Mouse (Mus musculus): ENCODE measurements around the gene Gabrd. TPM values are rescaled to one million over a fixed set of nuclear protein-coding genes. Genes with fewer than 3 reads are reported as not detected.
A peak's percentile ranks its signal among the peaks of the same experiment; 100 is the strongest.

The Gabrd gene
- polyA plus RNA-seq, 1 experiment from 2014 or later = not detected

DNA sequence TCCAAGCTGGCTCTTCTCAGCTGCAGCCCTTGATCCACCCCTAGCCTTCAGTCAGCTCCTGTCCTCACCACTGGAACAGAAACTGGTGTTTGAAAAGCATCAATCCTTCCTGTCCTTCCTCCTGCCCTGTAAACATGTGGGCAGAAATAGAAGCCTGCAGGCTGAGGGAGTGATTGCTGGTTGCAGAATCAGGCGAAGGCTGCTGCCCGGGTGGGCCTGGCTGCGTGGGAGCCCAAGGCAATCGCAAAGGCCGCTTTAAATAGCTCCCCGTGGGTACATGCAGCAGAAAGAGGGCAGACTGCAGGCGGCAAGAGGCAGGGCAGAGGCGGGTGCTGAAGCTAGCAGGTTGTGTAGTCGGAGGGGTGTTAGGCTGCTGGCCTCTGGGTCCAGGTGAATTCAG is 15.2 kb downstream of the Gabrd start:
- 27% methylated on average over 9 of the region's 9 CpGs for WGBS (ENCODE audit: insufficient replicate concordance)
- Histone ChIP-seq H3K4me1 (replicated peaks) (no peaks in the 10 kb centered on the region), H3K4me2 (no peak overlapping the region)

GRCm38 (mm10) chr4:155381974-155382373 is 15.9 kb downstream of the Gabrd start:
- Histone ChIP-seq H3K27me3 (no peaks in the 10 kb centered on the region; the same call in 1 of the 2 replicates), H3K9ac (no peak overlapping the region), H3K27ac (no peak overlapping the region), H3K4me1 (replicated peaks) (no peaks in the 10 kb centered on the region), H3K4me2 (no peak overlapping the region), H3K4me3 (replicated peaks) (no peak overlapping the region), H3K36me3 (no peaks in the 10 kb centered on the region), H3K9me3 (replicated peaks) (no peaks in the 10 kb centered on the region)
- DNase-seq = no peak
- 42% methylated on average over 7 of the region's 7 CpGs for WGBS (ENCODE audit: insufficient replicate concordance)
- no peak for ATAC-seq (ENCODE audit: low read depth)

More for the DNA sequence above, 15.2 kb downstream of the Gabrd start:
- H3K4me3 ChIP-seq (replicated peaks) = no peak overlapping the region
- H3K9me3 ChIP-seq (replicated peaks) = no peaks in the 10 kb centered on the region
- no peaks in the 10 kb centered on the region; the same call in 1 of the 2 replicates for H3K27me3 ChIP-seq
- DNase-seq (no peak), ATAC-seq (ENCODE audit: low read depth) (no peak)
- no peak overlapping the region for H3K9ac ChIP-seq
- no peaks in the 10 kb centered on the region for H3K36me3 ChIP-seq
- no peak overlapping the region for H3K27ac ChIP-seq

DNA sequence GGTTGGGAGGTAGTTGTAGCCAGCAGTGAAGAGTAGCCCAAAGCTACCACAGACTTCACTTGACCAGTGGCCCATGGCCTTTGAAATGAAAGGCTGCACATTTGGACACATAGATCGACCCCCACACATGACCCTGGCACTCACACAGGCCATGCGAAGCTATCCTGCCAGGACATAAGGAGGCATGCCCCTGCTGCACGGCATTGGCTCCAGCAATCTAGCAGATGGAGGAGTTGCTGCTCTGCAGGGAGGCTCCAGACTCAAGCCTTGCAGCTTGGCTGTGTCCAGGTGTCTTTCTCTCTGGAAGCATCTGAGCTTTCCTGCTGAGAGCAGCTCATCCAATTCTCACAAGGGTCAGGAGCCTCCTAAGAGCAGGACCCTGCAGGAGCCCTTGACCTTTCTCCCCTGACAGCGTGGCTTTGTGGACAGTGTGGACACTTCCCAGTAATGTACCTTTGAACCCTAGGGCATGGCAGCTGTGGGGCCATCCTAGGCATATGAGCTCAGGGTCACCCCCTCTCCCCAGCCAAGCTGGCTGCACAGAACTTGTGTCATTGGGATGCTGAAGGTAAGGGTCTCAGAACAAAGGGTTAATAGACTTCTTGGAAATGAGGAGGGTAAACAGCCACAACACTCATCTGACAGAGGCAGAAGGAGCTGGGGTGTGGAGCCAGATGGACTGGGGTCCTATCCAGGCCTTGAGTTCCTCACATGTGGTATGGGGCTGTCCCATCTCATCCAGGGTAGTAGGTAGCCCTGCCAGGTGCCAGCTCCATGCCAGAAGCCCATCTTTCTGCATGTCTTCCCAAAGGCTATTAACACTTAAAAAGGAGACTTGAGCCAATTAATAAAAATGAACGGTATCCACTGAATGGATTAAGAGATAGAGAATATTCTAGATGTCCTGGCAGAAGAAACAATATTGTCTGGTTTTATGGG is 25.8 kb downstream of the Gabrd start:
- Histone ChIP-seq H3K27ac (no peak overlapping the region), H3K9me3 (replicated peaks) (no peaks in the 10 kb centered on the region), H3K4me3 (replicated peaks) (no peak overlapping the region), H3K4me2 (no peak overlapping the region), H3K27me3 (0 out of 2 replicates have a peak, but pooled peaks cover 5% of the 10 kb centered on the region), H3K9ac (no peak overlapping the region), H3K36me3 (no peaks in the 10 kb centered on the region), H3K4me1 (replicated peaks) (peaks cover 10% of the 10 kb centered on the region; the same call in 1 of the 2 replicates)
- ATAC-seq (ENCODE audit: low read depth) (0 out of 2 replicates have a peak, but pooled peaks have one; percentile 39), DNase-seq (no peak)
- WGBS (ENCODE audit: insufficient replicate concordance) = 59% methylated on average over 5 of the region's 5 CpGs

DNA sequence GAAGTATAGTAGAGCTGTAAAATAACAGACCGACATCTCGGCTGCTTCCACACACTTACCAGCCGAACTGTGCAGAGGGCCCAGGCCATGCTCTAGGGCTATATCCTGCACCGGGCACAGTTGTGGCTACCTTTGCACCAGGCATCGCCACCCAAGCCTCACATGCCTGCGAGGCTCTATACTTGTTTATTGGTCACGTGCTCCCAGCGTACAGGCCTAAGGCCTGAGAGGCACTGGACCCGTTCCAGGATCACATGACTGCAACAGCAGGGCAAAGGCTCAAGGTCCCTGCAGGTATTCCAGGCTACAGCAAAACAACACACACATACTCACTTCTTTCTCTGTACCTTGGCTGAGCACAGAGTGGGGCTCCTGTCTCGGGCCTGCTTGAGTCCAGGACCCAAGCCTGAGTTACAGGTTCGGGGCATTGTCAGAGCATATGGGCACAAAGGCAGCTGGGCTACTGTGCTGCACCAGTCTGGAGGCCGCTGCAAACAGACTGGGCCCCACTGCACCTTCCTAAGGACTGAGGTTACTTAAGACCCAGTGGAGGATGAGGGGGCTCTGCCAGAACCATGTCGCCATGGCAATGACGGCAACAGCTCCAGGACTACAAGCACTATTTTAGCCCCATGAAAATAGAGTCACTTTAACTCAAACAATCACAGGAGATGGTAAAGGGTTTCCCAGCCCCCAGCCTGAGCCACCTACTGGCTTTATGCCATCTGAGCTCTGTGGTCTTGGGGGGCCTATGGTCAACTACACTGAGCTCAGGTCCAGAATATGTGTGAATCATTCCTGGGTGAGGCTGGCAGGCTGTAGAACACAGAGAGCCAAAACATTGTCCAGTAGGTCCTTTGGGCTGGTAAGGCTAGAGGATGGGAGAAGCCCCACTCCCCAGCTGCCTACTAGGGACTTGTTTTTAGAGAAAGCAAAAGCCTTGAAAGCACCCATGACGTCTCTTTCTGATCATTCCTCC is 26.9 kb downstream of the Gabrd start:
- Histone ChIP-seq H3K27ac (no peak overlapping the region), H3K4me1 (replicated peaks) (peaks cover 10% of the 10 kb centered on the region; the same call in 1 of the 2 replicates), H3K27me3 (peaks cover 10% of the 10 kb centered on the region), H3K9ac (no peak overlapping the region), H3K4me2 (no peak overlapping the region), H3K4me3 (replicated peaks) (no peak overlapping the region), H3K36me3 (no peaks in the 10 kb centered on the region), H3K9me3 (replicated peaks) (no peaks in the 10 kb centered on the region)
- ATAC-seq (ENCODE audit: low read depth) = peak; percentile 43; the same call in 1 of the 2 replicates
- no peak for DNase-seq
- 68% methylated on average over 15 of the region's 15 CpGs for WGBS (ENCODE audit: insufficient replicate concordance)

- Histone ChIP-seq H3K9ac (no peak overlapping the region), H3K4me2 (no peak overlapping the region), H3K36me3 (no peaks in the 10 kb centered on the region), H3K4me1 (replicated peaks) (peaks cover 10% of the 10 kb centered on the region; the same call in 1 of the 2 replicates), H3K27ac (no peak overlapping the region), H3K27me3 (peaks cover 22% of the 10 kb centered on the region), H3K4me3 (replicated peaks) (no peak overlapping the region), H3K9me3 (replicated peaks) (no peaks in the 10 kb centered on the region)
- 29% methylated on average over 12 of the region's 12 CpGs for WGBS (ENCODE audit: insufficient replicate concordance)
- peak; percentile 13 for DNase-seq
- ATAC-seq (ENCODE audit: low read depth) = no peak
Observed at GRCm38 (mm10) chr4:155368684-155369083, 29.2 kb downstream of the Gabrd start.

- H3K4me3 ChIP-seq (replicated peaks) = no peak overlapping the region
- no peaks in the 10 kb centered on the region for H3K9me3 ChIP-seq (replicated peaks)
- no peak overlapping the region for H3K27ac ChIP-seq
- H3K9ac ChIP-seq = no peak overlapping the region
- H3K27me3 ChIP-seq = peaks cover 31% of the 10 kb centered on the region
- DNase-seq (no peak), ATAC-seq (ENCODE audit: low read depth) (no peak)
- peaks cover 10% of the 10 kb centered on the region; the same call in 1 of the 2 replicates for H3K4me1 ChIP-seq (replicated peaks)
- H3K36me3 ChIP-seq = no peaks in the 10 kb centered on the region
- WGBS (ENCODE audit: insufficient replicate concordance) = 74% methylated on average over 9 of the region's 9 CpGs
- no peak overlapping the region for H3K4me2 ChIP-seq
Observed at GRCm38 (mm10) chr4:155367739-155368138, 30.2 kb downstream of the Gabrd start.

DNA sequence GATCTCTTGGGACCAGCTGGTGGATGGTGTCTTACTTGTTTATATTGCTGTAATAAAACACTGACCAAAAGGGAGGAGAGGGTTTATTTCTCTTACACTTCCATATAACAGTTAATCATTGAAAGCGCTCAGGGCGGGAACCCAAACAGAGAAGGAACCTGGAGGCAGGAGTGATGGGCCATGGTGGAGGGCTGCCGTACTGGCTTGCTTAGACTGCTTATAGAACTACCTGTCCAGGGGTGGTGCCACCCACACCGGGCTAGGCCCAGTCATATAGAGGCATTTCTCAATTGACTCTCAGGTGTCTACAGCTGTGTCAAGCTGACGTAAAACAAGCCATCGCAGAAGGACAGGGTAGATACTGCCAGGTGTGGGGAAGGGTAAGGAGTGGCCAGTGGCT is 31.1 kb downstream of the Gabrd start:
- H3K4me2 ChIP-seq = no peak overlapping the region
- WGBS (ENCODE audit: insufficient replicate concordance) = 62% methylated on average over 6 of the region's 6 CpGs
- no peak for DNase-seq
- H3K4me1 ChIP-seq (replicated peaks) = peaks cover 8% of the 10 kb centered on the region; the same call in 1 of the 2 replicates
- no peak overlapping the region for H3K27ac ChIP-seq
- no peaks in the 10 kb centered on the region for H3K9me3 ChIP-seq (replicated peaks)
- ATAC-seq (ENCODE audit: low read depth) = no peak
- no peaks in the 10 kb centered on the region for H3K36me3 ChIP-seq
- no peak overlapping the region for H3K9ac ChIP-seq
- H3K4me3 ChIP-seq (replicated peaks) = no peak overlapping the region
- peaks cover 41% of the 10 kb centered on the region for H3K27me3 ChIP-seq

DNA sequence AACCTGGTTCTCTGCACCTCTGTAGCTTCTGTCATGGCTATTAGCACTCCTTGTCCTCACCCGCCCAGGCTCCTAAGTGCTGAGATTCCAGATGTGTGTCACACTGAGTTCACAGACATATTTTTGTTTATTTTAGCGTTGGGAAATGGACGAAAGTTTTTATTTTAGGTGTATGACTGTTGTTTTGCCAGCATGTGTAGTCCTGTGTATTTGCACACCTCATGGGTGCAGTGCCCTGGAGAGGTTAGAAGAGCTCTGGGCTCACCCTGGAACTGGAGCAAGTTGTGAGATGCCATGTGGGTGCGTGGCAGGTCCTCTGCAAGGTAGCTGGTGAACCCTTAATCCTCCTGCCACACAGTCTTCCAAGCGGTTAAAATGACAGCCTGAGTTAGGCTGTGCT is 35.5 kb downstream of the Gabrd start:
- Histone ChIP-seq H3K36me3 (no peaks in the 10 kb centered on the region), H3K27ac (no peak overlapping the region), H3K9ac (no peak overlapping the region), H3K4me1 (replicated peaks) (peaks cover 3% of the 10 kb centered on the region; the same call in 1 of the 2 replicates), H3K9me3 (replicated peaks) (no peaks in the 10 kb centered on the region), H3K27me3 (peaks cover 76% of the 10 kb centered on the region), H3K4me3 (replicated peaks) (no peak overlapping the region), H3K4me2 (no peak overlapping the region)
- 33% methylated on average over 5 of the region's 5 CpGs for WGBS (ENCODE audit: insufficient replicate concordance)
- ATAC-seq (ENCODE audit: low read depth) = no peak
- DNase-seq = no peak

- H3K4me3 ChIP-seq (replicated peaks) = peak within 1 kb of the TSS; percentile 46
- no peaks in the 10 kb centered on the region for H3K9me3 ChIP-seq (replicated peaks)
- H3K9ac ChIP-seq = no peak within 1 kb of the TSS
- 3% methylated on average over 51 of the region's 51 CpGs for WGBS (ENCODE audit: insufficient replicate concordance)
- H3K4me2 ChIP-seq = peak within 1 kb of the TSS; percentile 44
- peak; percentile 9 for DNase-seq
- H3K27ac ChIP-seq = no peak within 1 kb of the TSS
- H3K4me1 ChIP-seq (replicated peaks) = peaks cover 3% of the 10 kb centered on the region; the same call in 1 of the 2 replicates
- peaks cover 75% of the 10 kb centered on the region for H3K27me3 ChIP-seq
- no peaks in the 10 kb centered on the region for H3K36me3 ChIP-seq
- peak; percentile 82 for ATAC-seq (ENCODE audit: low read depth)
Observed at GRCm38 (mm10) chr4:155361303-155361791, 36.6 kb downstream of the Gabrd start, which contains the start of gene Prkcz. Prkcz (minus strand) TSS chr4:155361361.

- WGBS (ENCODE audit: insufficient replicate concordance) = 2% methylated on average over 42 of the region's 42 CpGs
- DNase-seq (no peak), ATAC-seq (ENCODE audit: low read depth) (no peak; the same call in 1 of the 2 replicates)
- peak overlapping the region; percentile 44 for H3K4me2 ChIP-seq
- H3K9me3 ChIP-seq (replicated peaks) = no peaks in the 10 kb centered on the region
- H3K36me3 ChIP-seq = no peaks in the 10 kb centered on the region
- H3K27ac ChIP-seq = no peak overlapping the region
- peaks cover 3% of the 10 kb centered on the region; the same call in 1 of the 2 replicates for H3K4me1 ChIP-seq (replicated peaks)
- H3K4me3 ChIP-seq (replicated peaks) = peak overlapping the region; percentile 46
- no peak overlapping the region for H3K9ac ChIP-seq
- H3K27me3 ChIP-seq = peaks cover 70% of the 10 kb centered on the region
Observed at GRCm38 (mm10) chr4:155360856-155361255, 37.1 kb downstream of the Gabrd start.

All from liver, embryonic 13.5 days (tissue).